11 mouse cellular contexts compared by ENCODE assay signal in genomic region chr13:120096241-120096937, GRCm38 (mm10). TPM values are rescaled to one million over a fixed set of nuclear protein-coding genes. Genes with fewer than 3 reads are reported as not detected.
DNase-seq lines count a peak whose midpoint lies in the region; ATAC-seq lines count a peak whose summit lies in the region.
"Not testable (repeated sequence)": the region's sequence is repeated elsewhere in the genome, so short reads cannot be mapped to it uniquely, and the experiment has no call there.
"Had no signal": no experiment of that assay in that cellular context is flagged by ENCODE, and none has a peak within 500 bp of the region (broad histone marks: within the 10 kb centered on the region; RNA-seq: fewer than 3 reads in every experiment).

No protein-coding gene starts in this region.

- not testable (repeated sequence) for H3K9ac ChIP-seq in forebrain, embryonic 14.5 days (ENCODE audit: low read length); kidney, embryonic 14.5 days (ENCODE audit: low read depth, low read length); liver, embryonic 13.5 days; midbrain, embryonic 12.5 days (replicated peaks)

- not testable (repeated sequence) for H3K36me3 ChIP-seq in forebrain, embryonic 14.5 days (ENCODE audit: control insufficient read depth, insufficient read depth, low read length); kidney, embryonic 14.5 days (ENCODE audit: control insufficient read depth, insufficient read depth, low read length); liver, embryonic 13.5 days; midbrain, embryonic 12.5 days

- 0% methylated on average over 23 of the region's 38 CpGs for WGBS in forebrain, embryonic 14.5 days
- under 1% methylated on average over 24 of the region's 38 CpGs for WGBS in kidney, embryonic 14.5 days
- 2% methylated on average over 25 of the region's 38 CpGs for WGBS in liver, embryonic 13.5 days (ENCODE audit: insufficient replicate concordance)
- WGBS in midbrain, embryonic 12.5 days, result under 1% methylated on average over 26 of the region's 38 CpGs

- peak; percentile 46 for DNase-seq in A20 (ENCODE audit: low read depth, low spot score)
- peak; percentile 11 to 13 for DNase-seq in cerebellum, postnatal 25 days
- peak; percentile 1 for DNase-seq in forebrain, embryonic 14.5 days (ENCODE audit: low spot score)
- DNase-seq in liver, embryonic 13.5 days, result not testable (repeated sequence)
- peak; percentile 15 for DNase-seq in retina, embryonic 14.5 days (ENCODE audit: low spot score)

- not testable (repeated sequence) for H3K4me1 ChIP-seq in forebrain, embryonic 14.5 days (ENCODE audit: control insufficient read depth, insufficient read depth, low read length); kidney, embryonic 14.5 days (ENCODE audit: control insufficient read depth, insufficient read depth, low read length); liver, embryonic 13.5 days (replicated peaks); midbrain, embryonic 12.5 days

- H3K27ac ChIP-seq in forebrain, embryonic 14.5 days (ENCODE audit: low read depth, low read length); kidney, embryonic 14.5 days (ENCODE audit: low read depth, low read length); liver, embryonic 13.5 days; midbrain, embryonic 12.5 days (replicated peaks): not testable (repeated sequence)

- H3K4me2 ChIP-seq in forebrain, embryonic 14.5 days (ENCODE audit: low read length), result peak overlapping the region; percentile 23; the same call in 1 of the 2 replicates
- H3K4me2 ChIP-seq in kidney, embryonic 14.5 days (replicated peaks; ENCODE audit: low read depth, low read length), result not testable (repeated sequence)
- peak overlapping the region; percentile 36 for H3K4me2 ChIP-seq in liver, embryonic 13.5 days
- peak overlapping the region; percentile 27; the same call in 1 of the 2 replicates for H3K4me2 ChIP-seq in midbrain, embryonic 12.5 days (replicated peaks)

- H3K9me3 ChIP-seq in forebrain, embryonic 14.5 days (replicated peaks; ENCODE audit: control insufficient read depth, low read length); kidney, embryonic 14.5 days (ENCODE audit: control insufficient read depth, low read length); liver, embryonic 13.5 days (replicated peaks); midbrain, embryonic 12.5 days: not testable (repeated sequence)

- peak; percentile 78 for ATAC-seq in forebrain, embryonic 14.5 days
- peak; percentile 30 to 59 for ATAC-seq in hematopoietic stem cell, adult 5-6 weeks (replicated peaks in 1 of 2; ENCODE audit: insufficient read depth in 1 of 2, low FRiP score in 2 of 2, low TSS enrichment in 1 of 2, low read depth in 1 of 2, poor library complexity in 2 of 2, severe bottlenecking in 2 of 2)
- ATAC-seq in kidney, embryonic 14.5 days (ENCODE audit: low FRiP score, low TSS enrichment), result peak; percentile 87
- ATAC-seq in liver, embryonic 13.5 days (ENCODE audit: low read depth), result not testable (repeated sequence)
- peak; percentile 77 for ATAC-seq in midbrain, embryonic 12.5 days (ENCODE audit: low FRiP score, low read depth)

- not testable (repeated sequence) for H3K27me3 ChIP-seq in forebrain, embryonic 14.5 days (replicated peaks; ENCODE audit: control insufficient read depth, insufficient read depth, low read length); kidney, embryonic 14.5 days (ENCODE audit: control insufficient read depth, insufficient read depth, low read length); liver, embryonic 13.5 days; midbrain, embryonic 12.5 days

- not testable (repeated sequence) for H3K4me3 ChIP-seq in forebrain, embryonic 14.5 days (ENCODE audit: low read depth, low read length); kidney, embryonic 14.5 days (ENCODE audit: low read length); midbrain, embryonic 12.5 days
- H3K4me3 ChIP-seq in liver, embryonic 13.5 days (replicated peaks), result peak overlapping the region; percentile 28; the same call in 1 of the 2 replicates

RNA-seq across cellular contexts. Expression of gene Gm20767, which starts 43.7 kb away (rescaled TPM):
- not detected in 2 replicates for polyA plus RNA-seq in forebrain, embryonic 14.5 days (2014; fragmentation: Nextera tagmentation; extraction: Ambion mirVana)
- not detected in 2 replicates for total RNA-seq in hematopoietic stem cell, adult 5-6 weeks (2017)
- not detected in 2 replicates for polyA plus RNA-seq in kidney, embryonic 14.5 days (2014; fragmentation: Nextera tagmentation; extraction: Ambion mirVana)
- polyA plus RNA-seq in liver, embryonic 13.5 days (2015; fragmentation: Nextera tagmentation; extraction: Ambion mirVana), result not detected in 2 replicates
- polyA plus RNA-seq in midbrain, embryonic 12.5 days (2016; fragmentation: Nextera tagmentation; extraction: Ambion mirVana), result not detected in 2 replicates
- total RNA-seq: gastrocnemius, adult 18-20 months; layer of hippocampus, postnatal 14 days had no signal
- polyA plus RNA-seq: cortical plate, adult 2 months had no signal

RNA-seq across cellular contexts. Expression of gene Gm21188, which starts 44.4 kb away (rescaled TPM):
- not detected in 2 replicates for polyA plus RNA-seq in forebrain, embryonic 14.5 days (2014; fragmentation: Nextera tagmentation; extraction: Ambion mirVana)
- 3.9 and 8.6 TPM in 2 replicates for total RNA-seq in hematopoietic stem cell, adult 5-6 weeks (2017)
- polyA plus RNA-seq in kidney, embryonic 14.5 days (2014; fragmentation: Nextera tagmentation; extraction: Ambion mirVana), result not detected in 2 replicates
- polyA plus RNA-seq in liver, embryonic 13.5 days (2015; fragmentation: Nextera tagmentation; extraction: Ambion mirVana), result 0.14 and 0.15 TPM in 2 replicates
- not detected in 2 replicates for polyA plus RNA-seq in midbrain, embryonic 12.5 days (2016; fragmentation: Nextera tagmentation; extraction: Ambion mirVana)
- total RNA-seq: layer of hippocampus, postnatal 14 days had no signal
- polyA plus RNA-seq: cortical plate, adult 2 months had no signal
